Mouse (Mus musculus) forebrain, embryonic 11.5 days (tissue): Measurements from ENCODE around the gene Tcap. TPM values are rescaled to one million over a fixed set of nuclear protein-coding genes. Genes with fewer than 3 reads are reported as not detected.
"Not testable (repeated sequence)": the region's sequence is repeated elsewhere in the genome, so short reads cannot be mapped to it uniquely, and the experiment has no call there.

ENCODE experiments used
- ATAC-seq: fragments of 200-750 bp; cut with Nextera tagmentation; replicated peaks from 2 replicates; pipeline ENCODE4 v1.8.0; 2017; ENCODE audit warnings: moderate TSS enrichment; ENCODE audit not compliant: low FRiP score
- DNase-seq: peaks from one replicate; pipeline ENCODE4 v3.0.0-alpha.2; 2017; ENCODE audit warnings: low spot score
- H3K27ac ChIP-seq: fragments of 300-500 bp; sonication (generic); 2 replicates; pipeline ENCODE4 v1.5.1; 2014; ENCODE audit warnings: low read depth, low read length
- H3K27me3 ChIP-seq: fragments of 300-500 bp; sonication (generic); 2 replicates; pipeline ENCODE4 v1.6.1; 2014; ENCODE audit warnings: mild to moderate bottlenecking, low read length, mixed read lengths; ENCODE audit not compliant: control insufficient read depth, insufficient read depth
- H3K36me3 ChIP-seq: fragments of 300-500 bp; sonication (generic); 2 replicates; pipeline ENCODE4 v1.6.1; 2014; ENCODE audit warnings: mild to moderate bottlenecking, low read length, moderate library complexity, mixed read lengths; ENCODE audit not compliant: control insufficient read depth, insufficient read depth
- H3K4me1 ChIP-seq: fragments of 300-500 bp; sonication (generic); replicated peaks from 2 replicates; pipeline ENCODE4 v1.6.1; 2014; ENCODE audit warnings: low read length, mixed read lengths; ENCODE audit not compliant: control insufficient read depth, insufficient read depth
- H3K4me2 ChIP-seq: fragments of 300-500 bp; sonication (generic); 2 replicates; pipeline ENCODE4 v1.6.1; 2014; ENCODE audit warnings: low read depth, mild to moderate bottlenecking, low read length, moderate library complexity, mixed read lengths; ENCODE audit not compliant: severe bottlenecking
- H3K4me3 ChIP-seq: fragments of 300-500 bp; sonication (generic); 2 replicates; pipeline ENCODE4 v1.5.1; 2014; ENCODE audit warnings: low read depth, low read length
- H3K9ac ChIP-seq: fragments of 300-500 bp; sonication (generic); 2 replicates; pipeline ENCODE4 v1.6.1; 2014; ENCODE audit warnings: low read length
- H3K9me3 ChIP-seq: fragments of 300-500 bp; sonication (generic); 2 replicates; pipeline ENCODE4 v1.6.1; 2016; ENCODE audit warnings: low read length, mixed read lengths; ENCODE audit not compliant: control insufficient read depth
- WGBS: fragments of 180-500 bp; shearing (Covaris S2); extraction: QIAGEN DNeasy Blood & Tissue Kit; methylation state at CpG from one replicate; pipeline ENCODE4 v1.1.7; 2014; 5-methylcytosine and 5-hydroxymethylcytosine counted together
- polyA plus RNA-seq: library from polyadenylated mRNA; unstranded; fragments of >200 nt; fragmentation: Nextera tagmentation; extraction: Ambion mirVana; gene quantifications from 2 replicates; pipeline ENCODE4 v1.2.1, GENCODE M21; 2014

Tcap gene
- polyA plus RNA-seq, 1 experiment from 2014 or later, result not detected

DNA sequence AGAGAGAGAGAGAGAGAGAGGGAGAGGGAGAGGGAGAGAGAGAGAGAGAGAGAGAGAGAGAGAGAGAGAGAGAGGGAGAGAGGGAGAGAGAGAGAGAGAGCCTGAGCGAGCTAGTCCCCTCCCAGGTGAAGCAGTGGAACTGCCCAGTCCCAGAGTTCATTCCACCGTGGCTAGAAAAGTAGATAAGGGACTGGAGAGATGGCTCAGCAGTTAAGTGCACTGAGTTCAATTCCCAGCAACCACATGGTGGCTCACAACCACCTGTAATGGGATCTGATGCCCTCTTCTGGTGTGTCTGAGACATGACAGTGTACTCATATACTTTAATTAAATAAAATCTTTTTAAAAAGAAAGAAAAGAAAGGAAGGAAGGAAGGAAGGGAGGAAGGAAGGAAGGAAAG, 1.2 kb upstream of the Tcap start:
- not testable (repeated sequence) for H3K4me3 ChIP-seq, H3K36me3 ChIP-seq, ATAC-seq, H3K4me2 ChIP-seq, DNase-seq, H3K4me1 ChIP-seq, H3K9ac ChIP-seq, H3K27ac ChIP-seq, H3K9me3 ChIP-seq
- H3K27me3 ChIP-seq, result peaks cover 18% of the 10 kb centered on the region
- WGBS, result 47% methylated on average over 2 of the region's 2 CpGs

DNA sequence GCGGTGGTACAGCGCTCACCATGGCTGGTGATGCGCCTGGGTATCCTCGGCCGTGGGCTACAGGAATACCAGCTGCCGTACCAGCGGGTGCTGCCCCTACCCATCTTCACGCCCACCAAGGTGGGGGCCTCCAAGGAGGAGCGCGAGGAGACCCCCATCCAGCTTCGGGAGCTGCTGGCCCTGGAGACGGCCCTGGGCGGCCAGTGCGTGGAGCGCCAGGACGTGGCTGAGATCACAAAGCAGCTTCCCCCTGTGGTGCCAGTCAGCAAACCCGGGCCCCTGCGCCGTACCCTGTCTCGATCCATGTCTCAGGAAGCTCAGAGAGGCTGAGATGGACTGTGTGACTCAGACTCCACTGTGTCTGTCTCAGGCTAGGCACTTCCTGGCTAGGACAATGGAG, 605 bp downstream of the Tcap start:
- H3K27me3 ChIP-seq, result peaks cover 26% of the 10 kb centered on the region
- H3K9ac ChIP-seq, result no peak overlapping the region
- no peak overlapping the region for H3K4me2 ChIP-seq
- ATAC-seq (no peak), DNase-seq (no peak)
- no peak overlapping the region for H3K4me3 ChIP-seq
- H3K4me1 ChIP-seq, result 0 out of 2 replicates have a peak, but pooled peaks cover 2% of the 10 kb centered on the region
- 67% methylated on average over 20 of the region's 20 CpGs for WGBS
- no peaks in the 10 kb centered on the region; the same call in 1 of the 2 replicates for H3K36me3 ChIP-seq
- H3K9me3 ChIP-seq, result no peaks in the 10 kb centered on the region
- H3K27ac ChIP-seq, result no peak overlapping the region

DNA sequence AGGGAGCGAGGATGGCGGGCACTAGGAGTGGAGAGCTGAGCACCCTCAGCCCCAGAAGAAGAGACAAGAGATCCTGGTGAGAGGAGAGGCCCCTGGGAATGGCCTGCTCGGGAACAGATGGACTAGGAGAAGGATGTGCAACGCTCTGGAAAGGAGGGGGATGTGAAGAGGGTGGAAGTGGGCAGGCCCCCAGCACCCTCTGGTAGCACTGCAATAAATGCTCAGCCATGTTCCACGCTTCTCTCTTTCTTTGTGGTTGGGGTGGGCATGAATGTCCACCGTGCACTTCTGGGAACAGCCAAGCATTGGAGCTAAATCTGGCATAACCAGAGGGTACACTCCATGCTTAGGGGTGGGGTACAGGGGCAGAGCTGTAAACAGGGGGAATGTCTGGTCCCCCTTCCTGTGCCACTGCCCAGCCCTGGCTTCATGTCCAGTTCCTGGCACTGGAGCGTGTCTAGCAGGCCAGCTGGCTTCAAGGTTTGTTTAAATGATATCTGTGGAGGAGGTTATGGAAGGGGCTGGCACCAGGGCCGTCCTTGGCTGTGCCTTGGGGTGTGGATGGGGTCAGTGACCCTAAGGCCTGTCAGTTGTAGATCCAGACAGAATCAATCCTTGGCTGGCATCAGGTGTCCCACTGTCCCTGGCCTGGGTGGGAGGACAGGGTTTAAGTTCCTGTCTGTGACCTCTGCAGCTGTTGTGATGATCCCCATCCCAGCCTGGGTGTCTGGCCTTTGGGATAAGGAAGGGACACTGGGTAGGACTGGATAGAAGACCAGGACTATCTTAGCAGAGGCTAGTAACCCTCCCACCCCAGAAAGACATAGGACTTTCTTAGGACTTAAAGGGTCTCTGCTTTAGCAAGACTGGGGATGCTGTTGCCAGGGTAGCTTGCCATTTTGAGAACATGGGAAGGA, 1.4 kb downstream of the Tcap start:
- Histone ChIP-seq H3K9me3 (no peaks in the 10 kb centered on the region), H3K27me3 (peaks cover 26% of the 10 kb centered on the region), H3K4me3 (no peak overlapping the region), H3K9ac (no peak overlapping the region), H3K4me2 (no peak overlapping the region), H3K4me1 (0 out of 2 replicates have a peak, but pooled peaks cover 2% of the 10 kb centered on the region), H3K27ac (no peak overlapping the region), H3K36me3 (no peaks in the 10 kb centered on the region; the same call in 1 of the 2 replicates)
- ATAC-seq, result no peak
- DNase-seq, result no peak
- WGBS, result 66% methylated on average over 7 of the region's 8 CpGs

DNA sequence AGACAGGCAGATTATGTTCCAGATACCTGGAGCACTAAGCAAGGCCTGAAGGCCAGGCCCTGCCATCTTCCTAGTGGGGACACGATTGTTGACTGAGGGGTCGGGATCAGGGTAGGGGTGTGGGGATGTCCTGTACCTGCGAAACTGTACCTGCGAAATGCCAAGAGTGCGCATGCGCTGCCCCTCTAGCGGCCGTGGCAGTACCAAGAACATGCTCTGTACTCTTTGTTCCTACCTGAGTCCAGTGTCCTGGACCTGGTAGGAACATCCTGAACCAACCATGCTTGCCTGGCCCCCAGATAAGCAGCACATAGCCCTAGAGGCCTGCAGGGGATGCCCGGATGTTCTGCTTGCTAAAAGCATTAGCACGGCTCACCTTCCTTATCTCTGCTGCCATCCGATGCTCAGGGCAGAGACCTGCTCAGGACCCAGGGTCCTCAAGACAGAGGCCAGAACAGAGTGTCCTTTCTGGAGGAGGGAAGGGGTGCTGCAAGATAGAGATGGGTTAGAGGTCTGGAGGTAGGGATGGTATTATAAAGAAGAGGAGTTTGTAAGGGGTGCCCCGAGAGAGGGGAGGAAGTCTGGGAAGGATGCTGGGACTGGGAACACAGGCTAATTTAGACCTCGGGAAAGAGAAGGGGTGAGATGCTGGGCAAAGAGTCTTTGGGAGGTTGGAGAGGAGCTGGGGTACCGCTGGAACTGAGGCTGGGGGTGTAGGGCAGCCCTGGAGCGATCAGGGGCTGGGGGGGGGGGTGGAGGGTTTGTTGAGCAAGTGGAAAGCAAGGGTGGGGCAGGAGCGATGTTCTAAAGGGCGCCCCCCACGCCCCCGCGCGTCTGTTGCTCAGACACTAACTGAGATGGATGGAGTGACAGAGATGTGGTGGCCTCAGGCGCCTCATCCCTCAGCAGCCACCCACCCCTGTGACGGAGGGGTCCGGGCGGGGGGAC, 2.3 kb downstream of the Tcap start, which contains the start of gene Pnmt:
TSS of gene Pnmt (plus strand) at position 813 of the 948 bp plus-strand sequence.
- ATAC-seq, result no peak
- no peak within 1 kb of the TSS for H3K27ac ChIP-seq
- H3K27me3 ChIP-seq, result peaks cover 26% of the 10 kb centered on the region
- 60% methylated on average over 25 of the region's 25 CpGs for WGBS
- no peak within 1 kb of the TSS for H3K4me3 ChIP-seq
- H3K9me3 ChIP-seq, result no peaks in the 10 kb centered on the region
- no peak within 1 kb of the TSS for H3K9ac ChIP-seq
- H3K36me3 ChIP-seq, result no peaks in the 10 kb centered on the region
- DNase-seq, result no peak
- H3K4me2 ChIP-seq, result 0 out of 2 replicates have a peak within 1 kb of the TSS, but pooled peaks have one; percentile 5
- 0 out of 2 replicates have a peak, but pooled peaks cover 2% of the 10 kb centered on the region for H3K4me1 ChIP-seq

DNA sequence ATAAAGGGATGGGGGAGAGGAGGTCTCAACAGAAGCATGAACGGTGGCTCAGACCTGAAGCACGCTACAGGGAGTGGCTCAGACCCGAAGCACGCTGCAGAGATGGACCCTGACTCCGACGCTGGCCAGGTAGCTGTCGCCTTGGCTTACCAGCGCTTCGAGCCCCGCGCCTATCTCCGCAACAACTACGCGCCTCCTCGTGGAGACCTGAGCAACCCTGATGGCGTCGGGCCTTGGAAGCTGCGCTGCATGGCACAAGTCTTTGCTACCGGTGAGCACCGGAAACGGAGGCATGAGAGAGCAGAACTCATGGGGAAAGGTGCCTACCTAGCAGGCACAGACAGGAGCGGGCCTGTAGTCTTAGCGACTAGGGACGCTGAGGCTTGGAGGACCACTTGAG, 3.0 kb downstream of the Tcap start:
- ATAC-seq (no peak), DNase-seq (no peak)
- no peak overlapping the region for H3K9ac ChIP-seq
- H3K4me2 ChIP-seq, result 0 out of 2 replicates have a peak overlapping the region, but pooled peaks have one; percentile 5
- no peaks in the 10 kb centered on the region for H3K36me3 ChIP-seq
- peaks cover 26% of the 10 kb centered on the region for H3K27me3 ChIP-seq
- no peaks in the 10 kb centered on the region for H3K9me3 ChIP-seq
- no peak overlapping the region for H3K27ac ChIP-seq
- no peak overlapping the region for H3K4me3 ChIP-seq
- 20% methylated on average over 24 of the region's 24 CpGs for WGBS
- H3K4me1 ChIP-seq, result 0 out of 2 replicates have a peak, but pooled peaks cover 2% of the 10 kb centered on the region

DNA sequence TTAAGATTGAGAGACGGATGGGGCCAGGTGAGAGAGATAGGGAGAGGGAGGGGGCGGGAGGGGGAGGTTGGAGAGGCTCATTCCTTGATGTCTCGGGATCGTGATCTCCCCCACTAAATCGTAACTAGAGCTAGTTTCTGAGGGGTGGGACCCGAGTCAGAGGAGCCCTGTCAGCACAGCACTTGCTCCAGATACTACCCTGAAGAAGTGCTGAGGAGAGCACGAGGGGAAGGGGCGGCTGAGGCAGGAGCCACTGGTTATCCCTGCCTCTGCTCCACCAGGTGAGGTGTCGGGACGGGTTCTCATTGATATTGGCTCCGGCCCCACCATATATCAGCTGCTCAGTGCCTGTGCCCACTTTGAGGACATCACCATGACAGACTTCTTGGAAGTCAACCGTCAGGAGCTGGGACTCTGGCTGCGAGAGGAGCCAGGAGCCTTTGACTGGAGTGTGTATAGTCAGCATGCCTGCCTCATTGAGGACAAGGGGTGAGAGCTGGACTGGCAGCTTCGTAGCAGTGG, 3.5 kb downstream of the Tcap start:
- H3K27me3 ChIP-seq, result peaks cover 26% of the 10 kb centered on the region
- WGBS, result 62% methylated on average over 14 of the region's 14 CpGs

DNA sequence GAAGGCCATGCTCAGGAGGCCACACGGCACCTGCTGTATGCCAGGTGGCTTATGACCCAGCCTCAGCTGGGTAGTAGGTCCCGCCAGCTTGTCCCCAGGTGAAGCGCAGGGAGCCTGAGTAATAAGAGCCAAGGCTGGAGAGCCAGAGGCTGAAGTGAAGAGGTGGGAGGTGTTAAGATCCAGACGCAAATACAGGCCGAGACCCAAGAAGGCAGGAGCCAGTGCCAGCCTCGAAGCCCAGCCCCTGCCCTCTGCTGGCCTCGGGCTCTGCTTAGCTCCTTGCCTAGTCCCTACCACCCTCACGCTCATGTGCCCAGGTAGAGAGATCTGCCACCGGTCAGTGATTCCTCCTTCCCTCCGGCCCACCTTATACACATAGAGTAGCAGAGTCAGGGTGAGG, 4.7 kb downstream of the Tcap start:
- no peaks in the 10 kb centered on the region for H3K9me3 ChIP-seq
- DNase-seq (no peak), ATAC-seq (no peak)
- H3K4me2 ChIP-seq, result no peak overlapping the region
- 73% methylated on average over 10 of the region's 10 CpGs for WGBS
- no peak overlapping the region for H3K4me3 ChIP-seq
- peaks cover 26% of the 10 kb centered on the region for H3K27me3 ChIP-seq
- H3K36me3 ChIP-seq, result no peaks in the 10 kb centered on the region
- H3K27ac ChIP-seq, result no peak overlapping the region
- H3K9ac ChIP-seq, result no peak overlapping the region
- H3K4me1 ChIP-seq, result 0 out of 2 replicates have a peak, but pooled peaks cover 2% of the 10 kb centered on the region

More for the DNA sequence above, 3.5 kb downstream of the Tcap start:
- no peak overlapping the region for H3K27ac ChIP-seq
- H3K4me1 ChIP-seq, result 0 out of 2 replicates have a peak, but pooled peaks cover 2% of the 10 kb centered on the region
- no peak overlapping the region for H3K4me3 ChIP-seq
- no peak for ATAC-seq
- H3K9me3 ChIP-seq, result no peaks in the 10 kb centered on the region
- H3K4me2 ChIP-seq, result no peak overlapping the region
- no peak for DNase-seq
- H3K9ac ChIP-seq, result no peak overlapping the region
- H3K36me3 ChIP-seq, result no peaks in the 10 kb centered on the region

DNA sequence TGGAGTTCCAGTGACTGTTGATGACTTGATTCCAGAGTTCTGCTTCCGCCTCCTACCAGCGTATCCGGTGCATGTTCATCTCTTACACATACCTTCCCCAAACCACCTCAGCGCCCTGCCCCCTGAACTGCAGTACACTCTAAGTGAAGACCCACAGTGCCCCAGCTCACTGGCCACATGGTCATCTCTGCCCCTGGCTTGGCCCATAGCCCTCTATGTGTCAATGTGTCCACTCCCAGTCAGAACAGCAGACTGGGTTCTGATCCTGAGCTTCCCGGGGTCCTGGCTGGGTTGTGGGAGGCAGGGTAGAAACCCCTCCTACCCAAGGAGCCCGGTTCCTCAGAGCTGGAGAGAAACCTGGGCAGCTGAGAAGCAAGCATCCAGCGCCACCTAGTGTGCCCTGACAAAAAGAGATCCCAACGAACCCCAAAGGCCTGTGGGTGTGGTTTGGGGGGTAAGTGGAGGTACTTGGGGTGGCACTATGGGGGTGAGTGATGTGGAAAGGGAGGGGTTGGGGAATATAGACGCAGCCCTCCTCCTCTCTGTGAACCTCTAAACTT, 5.7 kb downstream of the Tcap start:
- H3K9ac ChIP-seq, result no peak overlapping the region
- DNase-seq (peak; percentile 73), ATAC-seq (no peak)
- no peak overlapping the region for H3K27ac ChIP-seq
- H3K4me3 ChIP-seq, result no peak overlapping the region
- H3K4me1 ChIP-seq, result 0 out of 2 replicates have a peak, but pooled peaks cover 2% of the 10 kb centered on the region
- no peak overlapping the region for H3K4me2 ChIP-seq
- H3K9me3 ChIP-seq, result no peaks in the 10 kb centered on the region
- H3K36me3 ChIP-seq, result no peaks in the 10 kb centered on the region
- 22% methylated on average over 9 of the region's 9 CpGs for WGBS
- peaks cover 26% of the 10 kb centered on the region for H3K27me3 ChIP-seq
